Mouse (Mus musculus): ENCODE data around the gene Stk38l. TPM values are rescaled to one million over a fixed set of nuclear protein-coding genes. Genes with fewer than 3 reads are reported as not detected.

Gene Stk38l
- polyA plus RNA-seq (2015; fragmentation: Nextera tagmentation; extraction: Ambion mirVana): 4.0 and 4.5 TPM in 2 replicates

DNA sequence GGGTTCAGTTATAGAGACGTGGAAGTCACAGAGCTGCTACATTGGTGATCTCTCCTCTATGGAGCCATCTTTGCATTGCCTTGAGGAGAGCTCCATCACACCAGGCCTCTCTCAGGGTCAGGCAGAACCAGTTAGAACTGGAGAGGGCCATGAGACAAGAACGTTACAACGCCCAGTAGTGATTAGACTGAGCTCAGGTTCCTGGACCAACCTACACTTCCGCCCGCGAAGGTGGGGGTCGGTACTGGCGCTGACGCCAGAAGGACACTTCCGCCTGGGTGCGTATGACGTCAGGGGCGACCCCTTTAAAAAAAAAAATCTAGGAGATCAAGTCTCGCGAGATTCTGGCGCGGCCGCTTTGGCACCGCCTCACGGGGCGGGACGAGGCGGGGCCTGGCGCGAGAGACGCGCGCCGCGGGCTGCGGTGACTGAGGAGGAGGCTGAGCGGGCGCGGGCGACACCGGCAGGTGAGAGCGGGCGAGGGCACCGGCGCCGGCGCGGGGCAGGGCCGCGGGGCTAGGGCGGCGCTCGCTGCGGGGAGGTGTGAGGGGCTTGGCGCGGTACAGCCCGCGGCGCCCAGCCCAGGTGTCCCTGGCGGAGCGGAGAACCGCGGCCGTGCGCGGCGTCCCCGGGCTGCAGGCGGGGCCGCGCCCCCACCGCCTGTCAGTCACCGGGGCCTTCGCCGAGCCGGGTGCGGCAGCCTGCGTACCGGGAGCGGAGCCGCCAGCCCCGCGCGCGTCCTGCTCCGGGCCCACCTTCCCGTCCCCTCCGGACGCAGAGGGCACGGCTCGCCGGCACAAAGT lies at the start of gene Stk38l:
TSS of gene Stk38l (plus strand) at position 415 of the 803 bp plus-strand sequence.
- no peak; the same call in 1 of the 2 replicates for TF ChIP-seq CTCF (IDR thresholded peaks at IDR 0.05; ENCODE audit: low read depth)
- peak; percentile 78 for TF ChIP-seq EP300 (IDR thresholded peaks at IDR 0.05; ENCODE audit: low read depth)
- peak within 1 kb of the TSS; percentile 99 for H3K4me2 ChIP-seq (ENCODE audit: low read depth, low read length)
- ATAC-seq: peak; percentile 98
- peak within 1 kb of the TSS; percentile 80 for H3K27ac ChIP-seq (ENCODE audit: low read depth)
- DNase-seq: peak; percentile 94
- H3K27me3 ChIP-seq (ENCODE audit: insufficient read depth, low read length): no peaks in the 10 kb centered on the region
- no peaks in the 10 kb centered on the region for H3K36me3 ChIP-seq (replicated peaks; ENCODE audit: insufficient read depth, low read length)
- WGBS (ENCODE audit: insufficient replicate concordance): 7% methylated on average over 32 of the region's 87 CpGs
- H3K9me3 ChIP-seq (ENCODE audit: low read length): no peaks in the 10 kb centered on the region
- H3K4me1 ChIP-seq (ENCODE audit: insufficient read depth): peaks cover 6% of the 10 kb centered on the region; the same call in 1 of the 2 replicates
- H3K9ac ChIP-seq (replicated peaks): peak within 1 kb of the TSS; percentile 86
- H3K4me3 ChIP-seq (ENCODE audit: low read depth, low read length): peak within 1 kb of the TSS; percentile 91

DNA sequence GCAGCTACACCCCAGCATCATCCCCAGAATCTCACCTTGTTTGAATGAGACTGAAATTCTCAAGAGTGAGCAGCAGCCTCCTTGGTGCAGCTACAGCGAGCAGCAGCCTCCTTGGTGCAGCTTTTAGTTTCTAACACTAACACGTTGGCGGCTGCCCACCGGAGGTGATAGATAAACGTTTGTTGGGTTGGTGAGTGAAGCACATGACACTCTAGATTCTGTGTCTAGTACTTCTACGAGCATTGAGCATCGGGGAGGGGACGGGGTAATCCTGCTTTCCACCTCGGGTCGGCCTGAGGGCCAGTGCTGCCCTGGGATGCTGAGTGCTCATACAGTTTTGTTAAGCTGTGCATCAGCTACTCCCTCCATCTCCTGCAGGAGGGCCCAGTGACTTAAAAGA lies 47.9 kb upstream of the Stk38l start:
- Histone ChIP-seq H3K9ac (replicated peaks) (no peak overlapping the region), H3K9me3 (ENCODE audit: low read length) (no peaks in the 10 kb centered on the region), H3K36me3 (replicated peaks; ENCODE audit: insufficient read depth, low read length) (no peaks in the 10 kb centered on the region), H3K4me1 (ENCODE audit: insufficient read depth) (no peaks in the 10 kb centered on the region; the same call in 1 of the 2 replicates), H3K4me3 (ENCODE audit: low read depth, low read length) (no peak overlapping the region), H3K4me2 (ENCODE audit: low read depth, low read length) (no peak overlapping the region), H3K27ac (ENCODE audit: low read depth) (no peak overlapping the region), H3K27me3 (ENCODE audit: insufficient read depth, low read length) (no peaks in the 10 kb centered on the region)
- DNase-seq (no peak), ATAC-seq (no peak)
- TF ChIP-seq CTCF (IDR thresholded peaks at IDR 0.05; ENCODE audit: low read depth) (no peak), EP300 (IDR thresholded peaks at IDR 0.05; ENCODE audit: low read depth) (no peak)
- WGBS (ENCODE audit: insufficient replicate concordance): 74% methylated on average over 10 of the region's 10 CpGs

DNA sequence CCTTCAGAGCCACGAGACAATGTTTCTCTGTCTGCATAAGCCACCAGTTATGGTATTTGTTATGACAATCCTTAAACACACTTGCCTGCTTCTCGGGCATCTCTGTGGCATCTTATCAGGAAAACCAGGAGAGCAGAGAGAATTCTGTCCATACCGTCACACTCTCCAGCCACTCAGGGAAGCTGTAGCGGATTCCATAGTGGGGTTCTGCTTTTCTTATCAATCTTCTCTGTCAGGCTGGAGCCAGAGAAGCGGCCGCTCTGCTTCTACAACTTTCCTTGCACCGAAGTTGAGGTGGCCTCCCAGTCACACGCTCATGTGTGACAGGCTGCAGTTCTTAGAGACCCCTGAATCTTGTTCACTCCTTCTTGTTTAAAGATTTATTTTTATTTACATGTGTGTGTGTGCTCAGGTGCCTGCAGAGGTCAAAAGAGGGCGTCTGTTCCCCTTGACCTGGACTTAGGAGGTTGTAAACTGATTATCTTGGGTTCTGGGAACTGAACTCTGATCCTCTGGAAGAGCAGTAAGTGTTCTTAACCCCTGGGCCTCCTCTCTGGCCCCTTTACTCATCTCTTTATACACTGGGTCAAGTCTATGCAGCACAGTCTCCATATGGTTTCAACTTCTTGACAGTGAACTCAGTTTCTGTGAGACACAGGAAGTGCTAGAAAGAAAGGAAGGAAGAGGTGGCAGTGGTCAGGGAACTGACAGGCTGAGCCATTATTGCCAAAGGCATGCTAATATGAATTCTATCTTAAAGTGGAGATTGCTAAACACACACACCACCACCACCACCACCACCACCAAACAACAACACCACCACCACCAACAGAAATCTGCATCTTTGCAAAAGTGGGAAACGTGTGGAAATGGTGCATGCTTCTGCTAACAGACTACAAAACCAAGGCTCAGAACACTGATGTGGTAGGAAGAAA lies 46.4 kb upstream of the Stk38l start:
- Histone ChIP-seq H3K9me3 (ENCODE audit: low read length) (no peaks in the 10 kb centered on the region), H3K36me3 (replicated peaks; ENCODE audit: insufficient read depth, low read length) (no peaks in the 10 kb centered on the region), H3K4me2 (ENCODE audit: low read depth, low read length) (no peak overlapping the region), H3K9ac (replicated peaks) (no peak overlapping the region), H3K4me1 (ENCODE audit: insufficient read depth) (no peaks in the 10 kb centered on the region; the same call in 1 of the 2 replicates), H3K4me3 (ENCODE audit: low read depth, low read length) (no peak overlapping the region), H3K27me3 (ENCODE audit: insufficient read depth, low read length) (no peaks in the 10 kb centered on the region), H3K27ac (ENCODE audit: low read depth) (no peak overlapping the region)
- TF ChIP-seq CTCF (IDR thresholded peaks at IDR 0.05; ENCODE audit: low read depth) (no peak), EP300 (IDR thresholded peaks at IDR 0.05; ENCODE audit: low read depth) (no peak)
- no peak for DNase-seq
- no peak for ATAC-seq
- WGBS (ENCODE audit: insufficient replicate concordance): 54% methylated on average over 10 of the region's 10 CpGs

DNA sequence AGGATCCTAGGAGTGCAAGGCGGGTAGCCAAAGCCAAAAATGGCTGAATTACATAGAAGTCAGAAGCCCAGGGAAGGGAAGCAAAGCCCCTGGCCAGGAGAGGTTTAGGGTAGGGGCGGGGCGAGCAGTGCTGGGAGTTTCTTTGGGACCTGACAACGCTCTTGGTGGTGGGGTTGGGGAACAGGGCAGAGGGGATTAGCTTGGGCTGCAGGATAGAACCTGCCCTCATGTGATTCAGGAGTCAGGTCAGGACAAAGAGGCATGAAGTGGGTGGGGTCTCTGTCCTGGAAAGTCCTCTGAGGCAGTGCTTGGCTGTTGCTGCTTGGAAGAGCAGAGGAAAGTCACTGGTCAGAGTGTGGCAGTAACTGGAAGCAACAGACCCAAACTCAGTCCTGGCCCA lies 40.9 kb upstream of the Stk38l start:
- no peaks in the 10 kb centered on the region for H3K36me3 ChIP-seq (replicated peaks; ENCODE audit: insufficient read depth, low read length)
- no peak overlapping the region; the same call in 1 of the 2 replicates for H3K27ac ChIP-seq (ENCODE audit: low read depth)
- ATAC-seq: no peak
- no peak for TF ChIP-seq CTCF (IDR thresholded peaks at IDR 0.05; ENCODE audit: low read depth)
- no peak for TF ChIP-seq EP300 (IDR thresholded peaks at IDR 0.05; ENCODE audit: low read depth)
- H3K4me3 ChIP-seq (ENCODE audit: low read depth, low read length): no peak overlapping the region
- no peaks in the 10 kb centered on the region for H3K27me3 ChIP-seq (ENCODE audit: insufficient read depth, low read length)
- 64% methylated on average over 4 of the region's 4 CpGs for WGBS (ENCODE audit: insufficient replicate concordance)
- DNase-seq: no peak
- H3K4me2 ChIP-seq (ENCODE audit: low read depth, low read length): no peak overlapping the region
- H3K9me3 ChIP-seq (ENCODE audit: low read length): no peaks in the 10 kb centered on the region
- H3K9ac ChIP-seq (replicated peaks): no peak overlapping the region
- no peaks in the 10 kb centered on the region for H3K4me1 ChIP-seq (ENCODE audit: insufficient read depth)

DNA sequence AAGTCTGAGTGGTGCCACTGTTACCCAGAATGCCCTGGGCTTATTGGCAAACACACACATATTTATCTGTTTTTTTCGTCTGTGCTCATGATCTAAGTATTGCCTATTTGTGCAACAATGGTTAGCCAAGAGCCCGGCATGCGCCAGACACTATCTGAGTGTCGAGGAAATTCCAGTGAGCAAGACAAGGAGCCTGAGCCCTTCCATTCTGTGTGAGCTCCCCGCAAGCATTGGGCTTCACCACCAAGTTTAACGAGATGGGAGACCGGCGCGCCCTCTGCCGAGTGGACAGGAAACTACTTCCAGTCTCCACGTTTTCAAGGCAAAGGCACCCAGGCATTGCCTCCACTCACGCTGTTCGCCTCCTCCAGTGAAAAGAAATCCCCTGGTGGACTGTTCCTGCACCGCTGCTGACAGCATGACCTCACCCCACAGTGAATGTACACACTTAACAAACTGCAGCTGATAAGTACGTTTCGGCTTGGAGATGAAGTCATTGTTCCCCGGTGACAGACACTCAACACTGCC lies 39.0 kb upstream of the Stk38l start:
- DNase-seq (peak; percentile 40), ATAC-seq (peak; percentile 64)
- TF ChIP-seq EP300 (IDR thresholded peaks at IDR 0.05; ENCODE audit: low read depth) (no peak), CTCF (IDR thresholded peaks at IDR 0.05; ENCODE audit: low read depth) (peak; percentile 48)
- H3K9me3 ChIP-seq (ENCODE audit: low read length): no peaks in the 10 kb centered on the region
- H3K4me1 ChIP-seq (ENCODE audit: insufficient read depth): no peaks in the 10 kb centered on the region
- no peak overlapping the region for H3K27ac ChIP-seq (ENCODE audit: low read depth)
- no peak overlapping the region for H3K4me2 ChIP-seq (ENCODE audit: low read depth, low read length)
- H3K9ac ChIP-seq (replicated peaks): no peak overlapping the region
- no peaks in the 10 kb centered on the region for H3K27me3 ChIP-seq (ENCODE audit: insufficient read depth, low read length)
- H3K4me3 ChIP-seq (ENCODE audit: low read depth, low read length): no peak overlapping the region
- 55% methylated on average over 17 of the region's 17 CpGs for WGBS (ENCODE audit: insufficient replicate concordance)
- no peaks in the 10 kb centered on the region for H3K36me3 ChIP-seq (replicated peaks; ENCODE audit: insufficient read depth, low read length)

All from liver, postnatal 0 days (tissue).